Mouse (Mus musculus): Measurements from ENCODE around the gene U2af2.

Gene U2af2

DNA sequence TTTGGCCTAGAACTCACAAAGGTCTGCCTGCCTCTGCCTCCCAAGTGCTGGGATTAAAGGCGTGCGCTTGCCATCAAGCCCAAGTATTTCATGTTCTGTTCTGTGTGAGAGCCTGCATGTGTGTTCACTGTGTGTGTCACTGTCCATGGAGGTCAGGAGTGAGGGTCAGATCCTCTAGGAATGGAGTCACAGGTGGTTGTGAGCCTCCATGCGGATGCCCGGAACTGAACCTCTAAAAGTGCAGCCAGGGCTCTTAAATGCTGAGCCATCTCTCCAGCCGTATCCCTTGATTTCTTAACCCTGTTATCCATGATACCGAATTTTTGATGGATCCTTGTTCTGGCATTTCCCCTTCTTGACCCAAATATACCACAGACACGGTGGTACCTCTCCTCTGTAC lies 24.9 kb upstream of the U2af2 start:
- no peak for DNase-seq (ENCODE audit: low read depth, low spot score)

DNA sequence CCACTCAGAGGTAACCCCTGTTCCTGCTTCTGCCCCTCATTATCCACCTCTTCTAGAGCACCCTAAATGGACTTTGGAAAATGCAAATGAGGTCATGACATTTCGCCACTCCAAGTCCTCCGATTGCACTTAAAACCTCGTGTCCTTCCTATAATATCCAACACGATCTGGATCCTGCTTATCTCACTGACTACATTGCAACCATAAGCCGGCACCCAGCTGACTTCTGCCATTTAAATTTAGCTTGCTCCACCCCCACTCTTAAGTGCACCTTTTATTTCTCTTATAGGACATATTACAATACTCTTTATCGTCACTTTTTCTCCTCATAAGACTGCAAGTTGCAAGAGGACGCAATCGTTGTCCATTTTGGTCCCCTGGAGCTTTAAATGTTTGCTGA lies 24.5 kb upstream of the U2af2 start:
- no peak for DNase-seq (ENCODE audit: low read depth, low spot score)

DNA sequence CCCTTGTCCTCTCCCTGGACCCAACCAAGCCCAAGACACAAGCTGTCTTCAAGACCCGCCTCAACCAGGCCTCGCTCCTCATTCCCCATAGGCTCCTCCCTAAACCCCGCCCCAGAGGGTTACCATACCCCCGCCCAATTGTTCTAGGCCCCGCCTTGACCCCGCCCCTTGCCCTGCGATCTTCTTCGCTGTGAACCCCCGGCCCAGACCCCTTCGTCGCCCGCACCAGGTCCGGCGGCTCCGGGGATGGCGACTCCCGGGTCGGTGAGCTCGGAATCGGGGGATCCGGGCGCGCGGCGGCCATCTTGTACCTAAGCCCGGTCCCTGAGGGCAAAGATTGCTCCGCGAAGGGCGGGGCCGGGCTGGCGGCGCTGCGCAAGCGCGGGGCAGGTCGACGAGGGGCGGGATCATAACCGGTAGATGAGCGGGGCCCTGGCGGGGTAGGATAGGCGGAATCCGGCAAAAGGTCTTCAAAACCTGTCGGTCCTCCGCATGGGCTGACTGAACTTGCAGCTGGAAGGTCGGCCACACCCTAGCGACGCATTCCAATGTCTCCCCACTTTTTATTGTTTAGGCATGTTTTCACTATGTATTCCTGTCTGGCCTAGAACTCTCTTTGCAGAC lies 23.7 kb upstream of the U2af2 start, which contains the start of gene Zfp784:
Gene Zfp784, minus strand, starts transcription at position 338 of the 624 bp plus-strand sequence.
- DNase-seq (ENCODE audit: low read depth, low spot score) = peak; percentile 84

DNA sequence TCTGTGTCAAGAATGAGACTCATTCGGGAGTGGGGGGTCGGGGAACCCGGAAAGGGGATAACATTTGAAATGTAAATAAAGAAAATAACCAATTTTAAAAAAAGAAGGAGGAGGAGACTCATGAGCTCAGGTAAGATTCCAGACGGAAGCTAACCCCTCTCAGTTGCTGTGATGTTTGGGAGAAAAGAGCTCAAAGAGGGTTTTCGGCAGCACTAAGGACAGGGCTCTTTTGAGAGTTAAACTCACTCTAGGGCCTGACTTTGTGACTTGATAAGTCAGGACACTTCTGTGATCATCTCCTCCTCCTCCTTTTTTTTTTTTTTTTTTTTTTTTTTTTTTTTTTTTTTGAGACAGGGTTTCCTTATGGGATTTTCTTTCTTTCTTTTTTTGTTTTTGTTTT lies 23.0 kb upstream of the U2af2 start:
- DNase-seq (ENCODE audit: low read depth, low spot score) = no peak

DNA sequence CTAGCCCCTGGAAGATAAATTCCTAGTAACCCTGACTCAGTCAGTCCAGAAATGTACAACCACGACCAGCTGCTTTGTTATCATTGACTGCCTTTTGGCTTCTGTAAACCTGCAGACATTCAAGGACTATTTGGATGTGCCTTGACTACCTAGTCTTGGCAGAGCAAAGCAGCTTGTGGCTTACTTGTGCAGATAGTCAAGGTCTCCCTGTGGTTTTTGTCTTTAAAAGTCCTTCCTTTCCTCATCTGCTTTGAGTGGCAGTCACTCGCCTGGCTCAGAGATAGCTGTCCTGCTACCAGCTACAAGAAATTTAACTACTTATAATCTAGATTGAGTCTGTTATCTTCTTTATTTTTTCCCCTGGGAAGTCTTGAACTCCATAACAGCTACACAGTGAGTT lies 17.0 kb upstream of the U2af2 start:
- no peak for DNase-seq (ENCODE audit: low read depth, low spot score)

DNA sequence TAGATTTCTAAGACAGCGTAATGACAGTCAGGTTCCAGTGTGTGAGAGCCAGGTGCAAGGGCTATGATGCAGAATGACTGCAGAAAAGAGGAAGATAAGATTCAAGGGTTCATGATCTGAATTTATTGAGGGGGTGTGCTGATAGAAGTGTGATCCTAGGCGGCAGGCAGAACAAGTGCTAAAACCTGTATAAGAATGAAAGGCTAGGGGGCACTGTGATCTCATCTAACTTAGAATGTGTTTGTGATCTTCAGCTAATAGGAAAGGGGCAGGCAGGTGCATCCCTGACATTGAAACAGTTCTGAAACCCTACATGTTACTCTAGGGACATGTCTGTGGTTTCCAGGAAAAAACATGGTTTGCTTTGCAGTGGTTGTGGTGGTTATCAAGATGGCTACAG lies 15.8 kb upstream of the U2af2 start:
- DNase-seq (ENCODE audit: low read depth, low spot score) = no peak

DNA sequence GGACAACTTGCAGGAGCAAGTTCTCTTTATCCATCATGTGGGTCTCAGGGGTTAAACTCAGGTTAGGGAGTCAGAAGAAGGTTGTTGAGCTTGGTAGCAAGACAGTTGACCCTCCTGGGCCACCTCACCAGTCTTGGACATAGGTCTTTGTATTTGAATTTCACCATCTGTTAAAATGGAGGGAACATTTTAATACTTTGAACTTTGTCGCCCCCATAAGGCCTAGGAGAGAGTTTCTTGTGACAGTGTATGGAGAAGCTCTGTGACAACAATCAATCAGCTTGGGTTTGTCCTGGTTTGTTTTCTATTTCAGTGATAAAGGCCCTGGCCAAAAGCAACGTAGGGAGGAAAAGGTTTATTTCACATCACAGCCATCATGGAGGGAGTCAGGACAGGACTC lies 14.6 kb upstream of the U2af2 start:
- DNase-seq (ENCODE audit: low read depth, low spot score) = no peak

DNA sequence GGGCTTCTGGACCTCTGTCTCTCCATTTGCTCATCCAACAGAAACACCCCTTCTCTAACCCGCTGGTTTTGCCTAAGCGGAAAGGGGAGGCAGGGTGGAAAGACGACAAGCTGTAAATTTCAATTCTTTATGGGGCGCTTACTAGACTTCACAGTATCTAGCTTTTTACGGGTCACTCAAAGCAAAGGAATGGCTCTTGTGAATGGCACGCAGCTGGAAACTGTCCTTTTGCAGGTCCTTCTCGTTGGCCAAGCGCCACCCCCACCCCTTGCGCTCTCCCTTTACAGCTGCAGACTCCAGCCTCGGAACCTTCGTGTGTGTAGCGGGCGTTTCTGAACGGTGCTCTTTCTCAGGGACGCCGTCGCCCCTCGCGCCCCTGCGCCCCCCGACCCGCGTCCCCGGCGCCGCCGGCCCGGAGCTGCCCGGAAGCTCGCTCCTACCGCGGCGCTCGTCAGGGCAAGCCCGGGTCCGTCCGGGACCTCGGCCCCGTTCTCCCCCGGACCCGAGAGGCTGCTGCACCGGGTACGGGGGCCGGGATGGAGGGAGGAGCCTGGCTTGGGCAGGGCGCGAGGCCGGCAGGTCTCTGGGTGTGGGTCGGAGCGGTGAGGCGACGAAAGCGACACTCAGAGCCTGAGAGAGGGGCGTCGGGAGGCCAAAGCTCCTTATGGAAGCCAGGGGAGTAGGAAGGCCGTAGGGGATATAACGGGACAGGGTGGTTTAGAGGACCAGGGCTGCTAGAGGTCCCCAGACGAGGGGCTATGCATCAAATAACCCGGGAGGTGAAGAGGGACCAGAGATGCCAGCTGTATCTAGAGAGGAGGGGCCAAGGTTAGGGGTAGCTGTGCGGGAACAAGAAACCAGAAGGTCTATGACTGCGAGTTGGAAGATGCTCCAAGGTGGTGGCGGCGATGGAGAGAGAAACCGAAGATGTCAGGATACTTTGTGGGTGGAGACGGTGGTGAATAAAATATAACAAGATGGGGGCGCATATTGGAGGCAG lies 10.4 kb upstream of the U2af2 start, which contains the start of gene Zfp580:
Gene Zfp580, plus strand, starts transcription at position 346 of the 1,000 bp plus-strand sequence.
- DNase-seq (ENCODE audit: low read depth, low spot score) = no peak

DNA sequence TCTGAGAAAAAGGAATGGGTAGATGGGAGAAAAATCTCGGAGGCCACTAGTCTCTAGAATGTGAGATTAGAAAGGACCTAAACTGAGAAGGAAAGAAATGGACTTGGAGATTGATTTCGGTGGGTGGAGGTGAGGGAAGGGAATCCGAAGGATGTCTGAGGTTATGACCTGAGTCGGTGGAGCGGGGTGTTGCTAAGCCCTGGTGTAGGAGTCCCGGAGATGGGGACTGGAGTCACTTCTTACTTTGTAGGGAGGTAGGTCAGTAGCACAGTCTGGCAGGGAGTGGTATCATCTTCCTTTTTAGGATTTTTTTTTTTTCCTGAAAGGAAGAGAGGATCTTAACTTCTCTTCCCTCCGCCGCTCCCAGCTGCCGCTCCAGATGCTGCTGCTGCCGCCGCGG lies 9.5 kb upstream of the U2af2 start:
- DNase-seq (ENCODE audit: low read depth, low spot score) = no peak

DNA sequence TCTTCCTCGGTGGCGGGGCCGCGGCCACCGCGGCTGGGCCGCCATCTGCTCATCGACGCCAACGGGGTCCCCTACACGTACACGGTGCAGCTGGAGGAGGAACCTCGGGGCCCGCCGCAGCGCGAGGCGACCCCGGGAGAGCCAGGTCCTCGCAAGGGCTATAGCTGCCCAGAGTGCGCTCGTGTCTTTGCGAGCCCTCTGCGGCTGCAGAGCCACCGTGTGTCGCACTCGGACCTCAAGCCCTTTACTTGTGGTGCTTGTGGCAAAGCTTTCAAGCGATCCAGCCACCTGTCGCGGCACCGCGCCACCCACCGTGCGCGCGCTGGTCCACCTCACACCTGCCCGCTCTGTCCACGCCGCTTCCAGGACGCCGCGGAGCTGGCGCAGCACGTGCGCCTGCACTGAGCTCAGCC lies 9.0 kb upstream of the U2af2 start:
- DNase-seq (ENCODE audit: low read depth, low spot score) = no peak

DNA sequence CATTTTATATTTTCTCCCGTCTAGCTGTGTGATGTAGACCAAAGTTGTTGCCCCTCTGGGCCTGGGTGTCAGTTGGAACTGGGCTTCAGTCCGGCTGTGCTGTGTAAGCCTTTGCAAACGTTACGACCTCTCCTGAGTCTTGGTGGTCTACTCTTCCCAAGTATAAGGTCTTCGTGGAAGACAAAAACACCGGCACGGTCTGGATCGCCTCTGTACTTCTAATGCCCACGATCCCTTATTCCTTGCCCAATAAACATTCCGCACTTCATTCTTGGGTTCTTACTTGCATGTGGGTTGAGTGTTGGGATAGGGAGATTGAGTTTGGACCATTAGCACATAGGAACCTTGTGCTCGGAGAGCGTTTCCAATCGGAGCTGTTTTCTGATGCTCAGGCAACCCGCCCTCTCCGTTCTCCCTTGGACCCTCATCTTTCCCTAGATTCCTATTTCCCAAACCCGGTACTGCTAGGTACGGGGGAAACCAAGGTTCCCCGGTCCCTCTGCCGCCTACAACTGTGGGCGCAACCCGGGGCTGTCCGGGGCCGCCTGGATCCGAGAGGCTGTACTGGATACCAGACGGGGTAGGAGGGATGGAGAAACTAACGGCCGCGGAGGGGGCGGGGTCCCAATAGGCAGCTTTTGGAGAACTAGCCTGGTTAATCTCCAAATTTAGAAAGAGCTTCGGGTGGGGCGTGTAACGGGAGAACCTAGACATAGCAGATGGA lies 8.3 kb upstream of the U2af2 start:
- DNase-seq (ENCODE audit: low read depth, low spot score) = no peak

DNA sequence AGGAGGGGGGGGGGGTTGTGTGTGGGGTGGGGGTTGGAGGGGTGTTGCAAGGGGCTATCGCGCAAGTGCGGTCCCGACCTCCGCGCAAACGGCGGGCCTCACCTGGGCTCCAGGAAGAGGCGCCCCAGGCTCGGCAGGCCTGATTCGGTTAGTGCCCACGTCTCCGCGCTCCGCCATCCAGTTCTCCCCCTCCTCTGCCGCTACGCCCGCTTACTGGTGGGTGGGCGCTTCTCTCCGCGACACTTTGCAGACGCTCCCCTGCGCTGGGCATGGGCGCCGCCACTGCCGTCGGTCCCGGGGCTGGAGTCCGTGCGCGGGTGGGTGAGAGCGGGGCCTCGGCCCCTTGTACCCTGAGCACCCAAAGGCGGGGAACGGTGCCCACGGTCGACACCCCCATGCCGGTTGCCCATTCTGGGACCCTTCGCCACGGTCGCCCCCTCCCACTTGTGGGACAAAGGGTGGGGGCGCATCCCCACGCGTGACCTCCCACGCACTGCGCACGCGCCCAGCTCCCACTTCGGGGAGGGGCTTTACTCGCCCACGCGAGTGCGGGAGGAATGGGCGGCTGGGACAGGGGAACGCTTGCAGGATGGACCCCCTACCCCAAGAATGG lies 5.2 kb upstream of the U2af2 start:
- no peak for DNase-seq (ENCODE audit: low read depth, low spot score)

DNA sequence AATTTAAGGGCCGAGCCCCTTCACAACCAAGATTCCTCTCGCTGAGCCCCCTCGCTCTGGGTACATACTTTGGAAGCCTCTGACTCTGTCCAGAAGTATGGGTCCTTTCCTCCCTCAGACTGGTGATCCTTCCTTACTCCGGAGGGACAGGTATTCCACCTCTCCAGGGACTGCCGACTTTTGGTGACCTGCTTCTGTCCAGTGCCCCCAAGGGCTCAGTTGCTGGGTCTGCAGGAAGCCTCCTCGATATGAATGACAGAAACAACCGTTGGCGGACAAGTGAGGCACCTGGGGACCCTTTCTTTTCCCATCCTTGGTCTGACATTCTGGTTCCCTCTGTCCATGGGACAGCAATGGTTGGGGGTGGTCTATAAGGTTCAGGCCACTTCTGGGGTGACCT lies 4.6 kb upstream of the U2af2 start:
- DNase-seq (ENCODE audit: low read depth, low spot score) = no peak

DNA sequence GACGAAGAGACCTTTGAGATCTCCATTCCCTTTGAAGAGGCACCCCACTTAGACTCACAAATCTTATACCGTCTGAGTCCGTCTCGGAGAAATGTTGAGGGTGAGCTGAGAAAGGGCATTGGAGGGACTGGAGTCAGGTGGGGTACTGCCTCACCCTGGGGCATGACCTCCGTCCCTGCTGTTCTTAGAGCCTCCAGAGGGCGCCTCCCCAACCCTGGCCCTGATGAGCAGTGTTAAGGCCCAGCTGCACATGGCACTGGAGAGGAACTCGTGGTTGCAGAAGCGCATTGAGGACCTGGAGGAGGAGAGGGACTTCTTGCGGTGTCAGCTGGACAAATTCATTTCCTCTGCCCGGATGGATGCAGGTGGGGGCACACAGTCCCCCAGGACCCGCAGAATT lies 4.1 kb upstream of the U2af2 start:
- no peak for DNase-seq (ENCODE audit: low read depth, low spot score)

DNA sequence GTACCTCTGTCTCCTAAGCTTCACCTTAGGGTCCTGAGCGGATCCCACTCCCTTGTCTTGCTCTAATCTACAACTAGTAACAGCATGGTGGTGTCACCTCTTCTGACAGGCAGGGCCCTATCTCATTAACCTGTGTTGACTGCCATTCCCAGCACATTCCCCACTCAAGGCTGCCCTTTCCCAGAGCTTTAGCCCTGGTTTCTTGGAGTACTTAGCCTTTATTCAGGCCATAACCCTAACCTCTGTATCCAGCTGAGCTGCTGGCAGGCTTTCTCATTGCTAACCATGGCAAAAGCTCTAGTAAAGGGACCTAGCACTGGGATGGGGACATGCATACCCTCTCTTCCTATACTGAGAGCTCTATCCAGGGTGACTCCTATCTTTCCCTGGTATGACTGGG lies 3.3 kb upstream of the U2af2 start:
- DNase-seq (ENCODE audit: low read depth, low spot score) = no peak

DNA sequence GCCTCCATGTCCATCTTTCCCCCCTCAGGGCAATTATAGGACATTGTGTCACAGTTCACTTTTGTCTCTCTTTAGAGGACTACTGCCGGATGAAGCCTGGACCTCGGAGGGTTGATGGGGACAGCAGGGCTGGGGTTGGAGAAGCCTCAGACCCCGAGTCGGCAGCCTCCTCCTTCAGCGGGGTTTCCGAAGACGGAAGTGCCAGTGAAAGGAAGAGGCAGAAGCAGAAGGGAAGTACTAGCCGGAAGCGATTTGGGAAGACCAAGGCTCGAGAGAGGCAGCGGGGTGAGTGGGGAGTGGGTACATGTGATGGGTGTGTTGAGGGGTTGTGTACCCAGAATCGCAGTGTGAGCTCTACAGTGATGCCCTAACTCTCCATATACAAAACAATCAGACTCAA lies 2.5 kb upstream of the U2af2 start:
- no peak for DNase-seq (ENCODE audit: low read depth, low spot score)

DNA sequence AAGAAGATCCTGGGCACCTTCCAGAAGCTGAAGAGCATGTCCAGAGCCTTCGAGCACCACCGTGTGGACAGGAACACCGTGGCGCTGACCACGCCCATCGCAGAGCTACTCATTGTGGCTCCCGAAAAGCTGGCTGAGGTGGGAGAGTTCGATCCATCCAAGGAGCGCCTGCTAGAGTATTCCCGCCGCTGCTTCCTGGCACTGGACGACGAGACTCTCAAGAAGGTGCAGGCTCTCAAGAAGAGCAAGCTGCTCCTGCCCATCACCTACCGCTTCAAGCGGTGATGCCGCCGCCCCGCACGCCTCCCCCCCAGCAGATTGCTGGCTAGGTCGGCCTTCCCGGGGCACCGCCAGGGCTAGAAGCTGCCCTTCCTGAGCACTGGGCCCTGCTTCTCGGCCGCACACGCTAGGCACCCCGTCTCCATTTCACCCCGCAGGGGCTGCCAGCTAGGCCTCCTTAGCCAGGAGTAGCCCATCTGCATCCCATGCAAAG lies 1.7 kb upstream of the U2af2 start:
- no peak for DNase-seq (ENCODE audit: low read depth, low spot score)

DNA sequence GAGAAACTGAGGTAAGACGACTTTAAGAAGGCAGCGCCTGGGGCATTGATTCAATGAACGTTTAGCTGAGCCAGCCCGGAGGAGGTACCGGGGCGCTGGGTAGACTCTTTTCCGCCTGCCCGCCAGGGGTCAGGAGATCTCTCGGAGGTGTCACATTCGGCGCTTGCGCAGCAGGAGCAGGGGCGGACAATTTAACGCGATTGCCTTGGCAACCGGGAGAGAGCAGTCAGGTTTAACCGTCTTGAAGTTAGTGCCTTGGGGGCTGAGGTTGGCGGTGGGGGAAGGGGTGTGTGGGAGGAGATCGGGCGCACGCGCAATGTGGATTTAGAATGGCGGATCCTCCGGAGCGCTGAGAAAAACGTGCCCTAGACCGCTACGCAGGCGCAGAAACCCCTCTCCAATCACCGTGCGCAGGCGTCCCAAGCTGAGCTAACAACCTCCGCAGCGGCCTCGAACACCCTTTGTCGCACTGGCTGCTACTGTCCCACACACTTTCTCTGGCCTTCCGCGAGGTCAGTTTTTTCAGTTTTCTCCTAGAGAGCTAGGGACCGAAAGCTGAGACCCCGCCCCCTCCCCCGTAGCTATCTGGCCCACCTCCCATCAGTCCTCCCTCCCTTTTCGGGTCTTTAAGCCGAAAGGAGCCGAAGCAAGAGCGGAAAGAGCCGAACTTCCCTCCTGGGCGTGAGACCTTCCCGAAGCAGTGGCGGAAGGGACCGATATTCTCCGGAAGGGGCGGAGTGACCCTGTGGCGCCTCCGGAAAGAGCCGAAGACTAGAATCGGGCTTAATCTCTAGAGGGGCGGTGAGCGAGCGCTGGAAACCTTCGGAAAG lies 784 bp upstream of the U2af2 start:
- DNase-seq (ENCODE audit: low read depth, low spot score) = peak; percentile 97

DNA sequence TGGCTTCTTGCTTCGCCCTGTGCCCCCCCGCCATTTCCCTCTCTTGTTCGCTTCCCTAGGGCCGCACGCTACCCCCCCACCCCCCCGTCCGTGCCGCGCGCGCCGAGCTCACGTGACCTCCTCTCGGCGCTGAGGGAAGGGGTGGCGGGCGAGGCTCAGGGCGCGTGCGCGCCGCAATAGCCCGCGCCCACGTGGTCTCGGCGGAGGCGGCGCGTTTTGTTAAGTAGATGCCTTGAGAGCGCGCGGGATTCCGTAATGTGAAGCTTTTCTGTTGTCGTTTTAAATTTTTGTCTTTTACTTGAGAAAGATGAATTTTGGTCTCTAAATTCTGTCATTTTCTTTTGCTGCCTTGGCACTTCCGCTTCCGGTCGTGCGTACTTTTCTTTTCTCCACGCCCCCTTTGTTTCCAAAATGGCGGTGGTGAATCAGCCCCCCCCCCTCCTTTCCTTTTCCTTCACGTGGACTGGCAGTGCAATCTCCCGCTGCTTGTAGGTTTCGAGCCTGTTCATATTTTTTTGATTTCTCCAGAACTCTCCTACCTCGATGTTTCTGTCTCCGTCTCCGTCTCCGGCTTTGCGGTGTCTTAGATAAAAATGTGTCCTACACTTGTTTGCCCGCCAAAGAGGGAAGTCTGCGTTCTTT lies 538 bp downstream of the U2af2 start:
- DNase-seq (ENCODE audit: low read depth, low spot score) = no peak

DNA sequence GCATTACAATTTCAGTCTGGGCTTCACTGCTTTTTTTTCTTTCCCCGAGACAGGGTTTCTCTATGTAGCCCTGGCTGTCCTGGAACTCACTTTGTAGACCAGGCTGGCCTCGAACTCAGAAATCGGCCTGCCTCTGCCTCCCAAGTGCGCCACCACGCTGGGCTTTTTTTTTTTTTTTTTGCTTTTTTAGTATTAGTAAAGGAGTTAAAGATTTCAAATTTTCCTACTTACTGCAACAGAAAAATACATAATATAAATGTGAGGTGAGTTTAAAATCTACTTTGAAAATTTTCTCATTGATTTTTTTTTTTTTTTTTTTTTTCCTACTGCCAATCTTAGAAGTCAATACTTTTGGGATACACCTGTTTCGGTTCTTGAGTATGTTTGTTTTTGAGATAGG lies 2.9 kb downstream of the U2af2 start:
- DNase-seq (ENCODE audit: low read depth, low spot score) = no peak
